Mouse (Mus musculus): ENCODE measurements around the gene Larp1.

- TF ChIP-seq CTCF (IDR thresholded peaks at IDR 0.05 in 2 of 3, conservative IDR thresholded peaks at IDR 0.05 in 1 of 3; ENCODE audit: control insufficient read depth in 1 of 3, insufficient read depth in 1 of 3, low read depth in 2 of 3, low read length in 3 of 3, poor library complexity in 1 of 3, severe bottlenecking in 1 of 3) (no peak), CHD1 (IDR thresholded peaks at IDR 0.05; ENCODE audit: low read depth, low read length) (no peak), EP300 (IDR thresholded peaks at IDR 0.05; ENCODE audit: low read depth in 1 of 2, low read length in 2 of 2) (peak; percentile 25 to 61; a peak in 3 of 4 replicates), SMC3 (IDR thresholded peaks at IDR 0.05; ENCODE audit: low read depth, low read length) (no peak), MAZ (IDR thresholded peaks at IDR 0.05; ENCODE audit: low read depth, low read length) (no peak), RAD21 (IDR thresholded peaks at IDR 0.05; ENCODE audit: low read depth, low read length) (no peak), JUND (IDR thresholded peaks at IDR 0.05; ENCODE audit: low read depth, low read length) (no peak), RCOR1 (IDR thresholded peaks at IDR 0.05; ENCODE audit: low read depth, low read length) (no peak)
Observed at GRCm38 (mm10) chr11:57984343-57984666, 24.6 kb upstream of the Larp1 start.
